Mouse (Mus musculus): ENCODE results near the gene Boc. TPM values are rescaled to one million over a fixed set of nuclear protein-coding genes. Genes with fewer than 3 reads are reported as not detected.

Gene Boc
- polyA plus RNA-seq, 1 experiment from 2014 or later, result 8.3 TPM

DNA sequence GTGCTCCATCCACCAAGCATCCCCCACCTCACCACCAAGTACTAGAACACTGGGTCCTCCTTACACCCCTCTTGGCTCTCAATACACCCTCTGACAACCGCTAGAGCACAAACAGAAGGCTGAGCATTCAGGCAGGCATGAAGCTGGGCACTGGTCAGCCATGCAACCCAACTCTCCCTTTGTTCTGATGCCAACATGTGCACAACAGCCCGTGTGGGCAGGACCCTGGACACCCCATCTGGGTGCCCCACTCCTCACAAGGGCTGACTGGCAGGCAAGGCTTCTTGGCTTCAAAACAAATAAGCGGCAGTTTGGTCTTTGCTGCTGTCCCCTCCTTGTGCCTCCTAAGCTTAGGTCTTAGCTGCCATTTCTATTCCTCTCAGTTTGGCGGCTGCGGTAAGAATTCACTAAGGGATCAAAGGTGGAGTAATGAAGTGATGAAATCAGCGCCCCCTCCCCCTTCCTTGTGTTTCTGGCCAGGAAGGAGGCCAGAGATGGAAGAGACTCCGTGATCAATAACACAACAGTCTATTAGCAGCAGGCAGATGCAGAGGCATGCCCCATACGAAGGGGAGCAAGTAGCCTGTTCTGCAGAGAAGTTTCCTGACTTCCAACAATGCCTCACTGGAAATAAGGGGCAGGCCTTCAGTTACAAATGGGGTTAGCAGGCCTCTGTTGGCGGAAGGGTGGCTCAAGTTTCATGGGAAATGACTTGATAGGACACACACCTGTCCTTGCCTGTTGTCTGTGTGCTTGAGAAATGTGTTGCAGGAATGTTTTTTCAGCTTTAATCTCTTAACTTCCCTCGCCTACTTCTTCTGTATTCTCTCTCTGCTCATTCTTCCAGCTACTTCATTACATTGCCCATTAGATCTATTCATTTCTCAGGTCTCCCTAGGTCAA, 51.4 kb downstream of the Boc start:
- 62% methylated on average over 10 of the region's 10 CpGs for WGBS
- Histone ChIP-seq H3K9ac (ENCODE audit: low read length) (no peak overlapping the region), H3K27ac (ENCODE audit: low read length) (no peak overlapping the region), H3K9me3 (replicated peaks; ENCODE audit: control insufficient read depth, low read length) (peaks cover 8% of the 10 kb centered on the region), H3K4me2 (ENCODE audit: low read depth, low read length) (no peak overlapping the region), H3K4me1 (ENCODE audit: control insufficient read depth, insufficient read depth, low read length) (peaks cover 14% of the 10 kb centered on the region), H3K27me3 (ENCODE audit: control insufficient read depth, insufficient read depth, low read length) (no peaks in the 10 kb centered on the region), H3K4me3 (ENCODE audit: low read length) (no peak overlapping the region), H3K36me3 (ENCODE audit: control insufficient read depth, insufficient read depth) (peaks cover 2% of the 10 kb centered on the region; the same call in 1 of the 2 replicates)
- no peak for ATAC-seq (replicated peaks; ENCODE audit: extremely low read depth, insufficient read depth, low FRiP score)

DNA sequence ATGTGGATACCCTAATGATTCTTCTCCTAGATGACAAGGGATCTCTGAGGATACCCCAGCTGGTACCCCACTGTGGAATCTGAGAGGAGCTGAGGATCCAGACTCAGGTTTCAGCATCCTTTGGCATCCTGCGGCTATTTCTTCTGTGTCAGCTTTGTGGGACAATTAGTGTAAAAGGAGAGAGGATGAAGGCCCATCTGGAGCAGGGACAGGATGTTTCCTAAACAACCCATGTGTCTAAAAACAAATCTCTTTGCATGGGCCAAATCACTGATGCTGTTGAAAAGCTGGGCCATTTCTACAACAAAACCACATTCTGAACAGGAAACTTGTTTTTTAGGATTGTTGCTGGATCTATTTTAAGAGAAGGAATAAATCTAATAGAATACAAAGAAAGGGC, 53.5 kb downstream of the Boc start:
- WGBS, result 84% methylated on average over 1 of the region's 1 CpGs
- peaks cover 14% of the 10 kb centered on the region for H3K4me1 ChIP-seq (ENCODE audit: control insufficient read depth, insufficient read depth, low read length)
- no peak for ATAC-seq (replicated peaks; ENCODE audit: extremely low read depth, insufficient read depth, low FRiP score)
- no peak overlapping the region for H3K27ac ChIP-seq (ENCODE audit: low read length)
- H3K9ac ChIP-seq (ENCODE audit: low read length), result no peak overlapping the region
- no peaks in the 10 kb centered on the region for H3K27me3 ChIP-seq (ENCODE audit: control insufficient read depth, insufficient read depth, low read length)
- peaks cover 8% of the 10 kb centered on the region for H3K9me3 ChIP-seq (replicated peaks; ENCODE audit: control insufficient read depth, low read length)
- peaks cover 5% of the 10 kb centered on the region; the same call in 1 of the 2 replicates for H3K36me3 ChIP-seq (ENCODE audit: control insufficient read depth, insufficient read depth)
- no peak overlapping the region for H3K4me2 ChIP-seq (ENCODE audit: low read depth, low read length)
- H3K4me3 ChIP-seq (ENCODE audit: low read length), result no peak overlapping the region

DNA sequence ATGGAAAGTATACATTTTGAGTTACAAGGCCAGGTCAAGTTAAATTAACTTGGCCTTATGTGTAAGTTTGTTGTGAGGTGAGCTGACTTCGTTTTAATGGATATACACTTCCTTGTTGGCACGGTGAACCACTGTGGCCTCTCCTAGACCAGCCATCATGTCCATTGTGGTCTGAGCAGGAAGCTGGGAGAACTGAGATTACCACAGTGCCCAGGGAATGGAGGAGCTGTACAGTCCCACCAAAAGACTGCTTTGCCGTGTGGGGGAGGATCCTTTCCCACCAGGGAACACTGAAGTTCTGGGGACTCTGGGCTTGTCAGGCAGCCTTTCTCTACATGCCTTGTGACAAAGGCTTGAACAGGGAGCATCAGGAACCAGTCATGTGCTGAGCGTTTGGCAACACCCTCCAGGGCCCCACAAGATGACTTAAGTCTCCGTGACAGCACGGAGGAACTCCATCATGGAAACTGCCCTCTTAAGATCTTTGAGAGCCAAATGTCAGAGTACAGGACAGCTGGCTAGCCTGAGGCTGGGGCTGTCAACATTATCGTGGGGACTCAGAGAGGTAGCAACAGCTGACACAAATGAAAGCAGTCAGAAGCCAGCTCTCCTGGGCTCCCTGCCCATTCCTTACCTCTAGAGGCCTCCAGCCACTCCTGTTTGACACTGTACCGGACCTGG, 55.7 kb downstream of the Boc start:
- peak; percentile 71 for ATAC-seq (replicated peaks; ENCODE audit: extremely low read depth, insufficient read depth, low FRiP score)
- peaks cover 10% of the 10 kb centered on the region for H3K4me1 ChIP-seq (ENCODE audit: control insufficient read depth, insufficient read depth, low read length)
- H3K9ac ChIP-seq (ENCODE audit: low read length), result no peak overlapping the region
- H3K36me3 ChIP-seq (ENCODE audit: control insufficient read depth, insufficient read depth), result peaks cover 16% of the 10 kb centered on the region
- H3K9me3 ChIP-seq (replicated peaks; ENCODE audit: control insufficient read depth, low read length), result peaks cover 8% of the 10 kb centered on the region
- H3K27ac ChIP-seq (ENCODE audit: low read length), result peak overlapping the region; percentile 56
- 32% methylated on average over 8 of the region's 8 CpGs for WGBS
- no peak overlapping the region for H3K4me2 ChIP-seq (ENCODE audit: low read depth, low read length)
- no peak overlapping the region for H3K4me3 ChIP-seq (ENCODE audit: low read length)
- H3K27me3 ChIP-seq (ENCODE audit: control insufficient read depth, insufficient read depth, low read length), result no peaks in the 10 kb centered on the region

DNA sequence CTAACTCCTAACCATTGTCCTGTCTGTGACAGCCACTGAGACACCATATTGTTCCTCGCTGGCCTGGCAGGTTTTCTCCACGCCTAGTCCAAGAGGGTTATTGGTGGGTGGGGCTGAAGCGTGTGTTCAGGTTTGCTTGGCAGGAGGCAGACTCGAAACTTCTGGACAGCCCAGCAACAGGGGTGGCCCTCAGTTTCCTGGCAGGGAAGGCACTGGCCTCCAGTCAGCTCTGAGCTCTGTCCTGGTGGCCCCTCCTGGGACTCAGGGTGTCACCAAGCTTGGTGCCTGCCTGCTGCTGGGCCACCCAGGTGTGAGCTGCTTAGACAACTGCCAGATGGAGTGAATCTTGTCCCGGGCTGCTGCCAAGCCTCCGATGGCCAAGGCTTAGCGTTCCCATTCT, 56.4 kb downstream of the Boc start:
- ATAC-seq (replicated peaks; ENCODE audit: extremely low read depth, insufficient read depth, low FRiP score), result no peak
- Histone ChIP-seq H3K4me3 (ENCODE audit: low read length) (no peak overlapping the region), H3K27me3 (ENCODE audit: control insufficient read depth, insufficient read depth, low read length) (no peaks in the 10 kb centered on the region), H3K36me3 (ENCODE audit: control insufficient read depth, insufficient read depth) (peaks cover 16% of the 10 kb centered on the region), H3K27ac (ENCODE audit: low read length) (no peak overlapping the region; the same call in 1 of the 2 replicates), H3K4me1 (ENCODE audit: control insufficient read depth, insufficient read depth, low read length) (peaks cover 10% of the 10 kb centered on the region), H3K4me2 (ENCODE audit: low read depth, low read length) (no peak overlapping the region), H3K9me3 (replicated peaks; ENCODE audit: control insufficient read depth, low read length) (peaks cover 8% of the 10 kb centered on the region), H3K9ac (ENCODE audit: low read length) (no peak overlapping the region)
- 43% methylated on average over 7 of the region's 7 CpGs for WGBS

DNA sequence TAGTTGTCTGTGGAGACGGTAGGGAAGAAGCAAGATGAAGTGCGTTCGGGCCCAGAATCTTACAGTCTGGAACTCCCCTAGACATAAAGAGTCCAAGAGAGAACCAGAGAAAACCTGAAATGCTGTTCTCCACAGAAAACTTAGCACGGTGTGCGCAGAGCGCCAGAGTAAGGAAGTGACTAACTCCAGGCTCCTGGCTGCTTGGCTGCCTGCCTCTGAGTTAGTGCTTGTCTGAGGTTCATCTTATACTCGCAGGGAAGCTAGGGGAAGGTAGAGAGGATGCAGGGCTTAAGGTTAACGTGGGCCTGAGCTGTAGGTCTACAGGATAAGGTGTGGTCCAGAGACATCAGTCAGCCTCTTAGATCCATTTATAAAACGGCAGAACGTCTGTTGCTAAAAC, 56.9 kb downstream of the Boc start:
- Histone ChIP-seq H3K4me2 (ENCODE audit: low read depth, low read length) (no peak overlapping the region), H3K4me3 (ENCODE audit: low read length) (no peak overlapping the region), H3K9ac (ENCODE audit: low read length) (no peak overlapping the region), H3K36me3 (ENCODE audit: control insufficient read depth, insufficient read depth) (peaks cover 16% of the 10 kb centered on the region), H3K27ac (ENCODE audit: low read length) (no peak overlapping the region), H3K4me1 (ENCODE audit: control insufficient read depth, insufficient read depth, low read length) (peaks cover 10% of the 10 kb centered on the region), H3K9me3 (replicated peaks; ENCODE audit: control insufficient read depth, low read length) (peaks cover 8% of the 10 kb centered on the region), H3K27me3 (ENCODE audit: control insufficient read depth, insufficient read depth, low read length) (no peaks in the 10 kb centered on the region)
- ATAC-seq (replicated peaks; ENCODE audit: extremely low read depth, insufficient read depth, low FRiP score), result no peak
- 88% methylated on average over 10 of the region's 10 CpGs for WGBS

DNA sequence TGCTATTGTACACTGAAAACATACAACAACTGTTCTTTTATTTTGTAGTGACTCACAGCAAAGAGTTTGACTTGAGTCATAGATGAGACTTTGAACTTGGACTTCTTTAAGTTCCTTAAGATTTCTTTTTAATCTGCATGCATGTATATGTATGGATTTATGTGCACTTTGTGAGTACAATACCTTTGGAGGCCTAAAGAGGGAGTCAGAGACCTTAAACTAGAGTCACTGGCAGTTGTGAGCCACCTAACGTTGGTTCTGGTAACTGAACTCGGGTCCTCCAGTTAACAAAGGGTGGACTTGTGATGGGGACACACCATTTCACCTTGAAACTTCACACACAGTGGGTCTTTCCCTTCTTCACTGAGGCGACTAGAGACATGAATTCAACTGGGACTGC, 60.2 kb downstream of the Boc start:
- no peak overlapping the region for H3K27ac ChIP-seq (ENCODE audit: low read length)
- H3K4me1 ChIP-seq (ENCODE audit: control insufficient read depth, insufficient read depth, low read length), result peaks cover 14% of the 10 kb centered on the region
- no peak overlapping the region for H3K4me3 ChIP-seq (ENCODE audit: low read length)
- no peak overlapping the region for H3K9ac ChIP-seq (ENCODE audit: low read length)
- 83% methylated on average over 3 of the region's 3 CpGs for WGBS
- H3K4me2 ChIP-seq (ENCODE audit: low read depth, low read length), result no peak overlapping the region
- no peaks in the 10 kb centered on the region for H3K27me3 ChIP-seq (ENCODE audit: control insufficient read depth, insufficient read depth, low read length)
- no peaks in the 10 kb centered on the region for H3K9me3 ChIP-seq (replicated peaks; ENCODE audit: control insufficient read depth, low read length)
- peaks cover 19% of the 10 kb centered on the region for H3K36me3 ChIP-seq (ENCODE audit: control insufficient read depth, insufficient read depth)
- no peak for ATAC-seq (replicated peaks; ENCODE audit: extremely low read depth, insufficient read depth, low FRiP score)

DNA sequence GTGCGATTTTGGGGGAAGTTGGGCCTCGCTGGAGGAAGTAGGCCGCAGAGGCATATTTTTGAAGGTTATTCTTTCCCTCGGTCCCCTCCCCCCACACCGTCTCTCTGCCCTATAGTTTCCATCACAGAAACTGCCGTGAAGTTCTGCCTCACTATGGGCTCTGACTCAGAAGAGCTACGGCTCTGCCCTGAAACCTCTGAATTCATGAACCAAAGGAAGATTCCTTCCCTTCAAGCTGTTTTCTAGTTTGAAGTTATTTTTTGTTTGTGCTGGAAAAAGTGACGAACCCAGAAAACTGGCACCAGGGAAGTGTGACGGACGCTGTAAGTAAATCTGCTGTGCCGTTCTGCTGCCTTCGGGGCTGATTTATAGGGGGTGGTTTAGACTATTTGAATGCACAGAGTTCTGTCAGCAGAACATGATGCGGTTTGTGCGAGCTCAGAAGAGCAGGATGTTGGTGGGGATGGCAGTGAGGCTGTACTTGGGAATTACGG, 61.7 kb downstream of the Boc start:
- no peak overlapping the region for H3K4me2 ChIP-seq (ENCODE audit: low read depth, low read length)
- H3K4me1 ChIP-seq (ENCODE audit: control insufficient read depth, insufficient read depth, low read length), result 0 out of 2 replicates have a peak, but pooled peaks cover 6% of the 10 kb centered on the region
- H3K27me3 ChIP-seq (ENCODE audit: control insufficient read depth, insufficient read depth, low read length), result no peaks in the 10 kb centered on the region
- peaks cover 19% of the 10 kb centered on the region for H3K36me3 ChIP-seq (ENCODE audit: control insufficient read depth, insufficient read depth)
- no peaks in the 10 kb centered on the region for H3K9me3 ChIP-seq (replicated peaks; ENCODE audit: control insufficient read depth, low read length)
- H3K27ac ChIP-seq (ENCODE audit: low read length), result no peak overlapping the region
- no peak overlapping the region for H3K9ac ChIP-seq (ENCODE audit: low read length)
- WGBS, result 74% methylated on average over 15 of the region's 15 CpGs
- ATAC-seq (replicated peaks; ENCODE audit: extremely low read depth, insufficient read depth, low FRiP score), result no peak
- no peak overlapping the region for H3K4me3 ChIP-seq (ENCODE audit: low read length)

DNA sequence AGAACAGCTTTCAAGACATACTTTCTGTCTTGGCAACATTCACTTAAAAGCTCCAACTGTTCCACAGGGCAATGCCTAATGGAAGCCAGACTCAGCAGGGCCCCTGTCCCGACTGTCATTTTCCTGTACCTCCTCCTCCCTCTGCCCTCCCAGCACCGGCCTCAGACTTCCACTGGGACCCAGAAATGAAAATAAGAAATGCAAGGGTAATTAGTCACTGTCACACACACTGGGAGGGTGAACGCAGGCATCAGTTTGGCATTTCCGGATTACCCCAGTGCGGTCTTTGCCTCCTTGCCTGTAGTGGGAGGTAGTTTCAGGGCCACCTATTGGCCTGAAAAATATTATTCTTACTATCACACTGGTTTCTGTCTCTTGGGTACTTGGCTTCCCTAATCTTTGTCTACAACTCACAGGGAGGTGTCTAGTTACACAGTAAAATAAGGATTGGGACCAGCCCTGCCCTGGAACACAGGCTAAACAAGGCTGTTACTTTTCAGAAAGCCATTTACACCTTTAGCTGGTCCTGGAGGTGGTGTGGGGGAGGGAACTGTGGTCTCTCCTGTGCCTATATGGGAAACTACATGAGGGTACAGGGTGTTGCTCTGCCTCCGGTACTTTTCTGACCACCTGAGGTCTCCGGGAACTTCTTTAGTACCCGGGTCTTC, 64.1 kb downstream of the Boc start:
- no peaks in the 10 kb centered on the region for H3K27me3 ChIP-seq (ENCODE audit: control insufficient read depth, insufficient read depth, low read length)
- H3K4me3 ChIP-seq (ENCODE audit: low read length), result no peak overlapping the region
- no peak overlapping the region for H3K4me2 ChIP-seq (ENCODE audit: low read depth, low read length)
- no peak for ATAC-seq (replicated peaks; ENCODE audit: extremely low read depth, insufficient read depth, low FRiP score)
- H3K4me1 ChIP-seq (ENCODE audit: control insufficient read depth, insufficient read depth, low read length), result 0 out of 2 replicates have a peak, but pooled peaks cover 6% of the 10 kb centered on the region
- 47% methylated on average over 8 of the region's 8 CpGs for WGBS
- no peak overlapping the region for H3K9ac ChIP-seq (ENCODE audit: low read length)
- H3K9me3 ChIP-seq (replicated peaks; ENCODE audit: control insufficient read depth, low read length), result no peaks in the 10 kb centered on the region
- H3K27ac ChIP-seq (ENCODE audit: low read length), result peak overlapping the region; percentile 8
- H3K36me3 ChIP-seq (ENCODE audit: control insufficient read depth, insufficient read depth), result peaks cover 19% of the 10 kb centered on the region

Data from heart, embryonic 16.5 days (tissue).